Mouse (Mus musculus) limb, embryonic 11.5 days (tissue): Measurements from ENCODE around the gene Dock2. TPM values are rescaled to one million over a fixed set of nuclear protein-coding genes. Genes with fewer than 3 reads are reported as not detected.

Experiments
- ATAC-seq: fragments of 200-750 bp; cut with Nextera tagmentation; 2 replicates; pipeline ENCODE4 v1.8.0; 2017; ENCODE audit warnings: low read depth; ENCODE audit not compliant: insufficient number of reproducible peaks, low FRiP score, low TSS enrichment
- DNase-seq: peaks from one replicate; pipeline ENCODE4 v3.0.0-alpha.2; 2015; ENCODE audit warnings: low spot score
- H3K27ac ChIP-seq: fragments of 300-500 bp; sonication (generic); replicated peaks from 2 replicates; pipeline ENCODE4 v1.5.1; 2014; ENCODE audit warnings: low read depth, mild to moderate bottlenecking, low read length
- H3K27me3 ChIP-seq: fragments of 300-500 bp; sonication (generic); 2 replicates; pipeline ENCODE4 v1.6.1; 2014; ENCODE audit warnings: mild to moderate bottlenecking, low read length, mixed read lengths; ENCODE audit not compliant: control insufficient read depth, insufficient read depth
- H3K36me3 ChIP-seq: fragments of 300-500 bp; sonication (generic); 2 replicates; pipeline ENCODE4 v1.6.1; 2014; ENCODE audit warnings: mild to moderate bottlenecking, low read length, moderate library complexity, mixed read lengths; ENCODE audit not compliant: control insufficient read depth, insufficient read depth
- H3K4me1 ChIP-seq: fragments of 300-500 bp; sonication (generic); 2 replicates; pipeline ENCODE4 v1.6.1; 2014; ENCODE audit warnings: low read length, mixed read lengths; ENCODE audit not compliant: control insufficient read depth, insufficient read depth
- H3K4me2 ChIP-seq: fragments of 300-500 bp; sonication (generic); 2 replicates; pipeline ENCODE4 v1.6.1; 2014; ENCODE audit warnings: low read depth, mild to moderate bottlenecking, moderate library complexity; ENCODE audit not compliant: severe bottlenecking
- H3K4me3 ChIP-seq: fragments of 300-500 bp; sonication (generic); 2 replicates; pipeline ENCODE4 v1.5.1; 2014; ENCODE audit warnings: low read depth, low read length
- H3K9ac ChIP-seq: fragments of 300-500 bp; sonication (generic); 2 replicates; pipeline ENCODE4 v1.6.1; 2014; ENCODE audit warnings: mild to moderate bottlenecking, low read length
- H3K9me3 ChIP-seq: fragments of 300-500 bp; sonication (generic); 2 replicates; pipeline ENCODE4 v1.6.1; 2016; ENCODE audit warnings: low read length; ENCODE audit not compliant: control insufficient read depth
- WGBS: fragments of 180-500 bp; shearing (Covaris S2); extraction: QIAGEN DNeasy Blood & Tissue Kit; methylation state at CpG from one replicate; pipeline ENCODE4 v1.1.7; 2014; 5-methylcytosine and 5-hydroxymethylcytosine counted together
- polyA plus RNA-seq: library from polyadenylated mRNA; unstranded; fragments of >200 nt; fragmentation: Nextera tagmentation; extraction: Ambion mirVana; gene quantifications from 2 replicates; pipeline ENCODE4 v1.2.1, GENCODE M21; 2014

The Dock2 gene
- polyA plus RNA-seq, 1 experiment from 2014 or later, result 0.25 TPM

GRCm38 (mm10) chr11:34796097-34796496, 12.4 kb upstream of the Dock2 start:
- DNase-seq, result no peak
- H3K4me3 ChIP-seq, result no peak overlapping the region
- H3K9me3 ChIP-seq, result no peaks in the 10 kb centered on the region
- H3K4me1 ChIP-seq, result no peaks in the 10 kb centered on the region
- H3K4me2 ChIP-seq, result no peak overlapping the region
- no peaks in the 10 kb centered on the region for H3K36me3 ChIP-seq
- H3K27ac ChIP-seq, result no peak overlapping the region
- WGBS, result 33% methylated on average over 4 of the region's 4 CpGs
- no peak overlapping the region for H3K9ac ChIP-seq
- H3K27me3 ChIP-seq, result no peaks in the 10 kb centered on the region
- no peak for ATAC-seq

DNA sequence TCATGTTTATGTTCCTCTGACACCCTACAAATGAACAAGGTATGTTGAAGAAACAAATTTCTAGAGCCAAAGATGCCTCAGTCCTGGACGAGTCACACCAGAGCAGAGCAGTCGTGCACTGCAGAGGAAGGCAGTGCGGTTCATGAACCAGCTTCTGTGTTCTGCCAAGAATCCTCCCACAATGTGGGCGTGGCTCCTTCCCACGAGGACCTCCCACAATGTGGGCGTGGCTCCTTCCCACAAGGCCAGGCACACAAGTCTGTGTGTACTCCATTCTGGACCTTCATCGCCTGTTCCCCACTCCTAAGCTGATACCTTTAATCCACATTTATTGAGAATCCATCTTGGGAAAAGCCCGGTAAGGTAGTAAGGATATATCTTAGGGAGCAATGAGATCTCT, 8.2 kb upstream of the Dock2 start:
- H3K4me1 ChIP-seq, result no peaks in the 10 kb centered on the region
- H3K27ac ChIP-seq, result no peak overlapping the region
- 69% methylated on average over 8 of the region's 8 CpGs for WGBS
- no peaks in the 10 kb centered on the region for H3K36me3 ChIP-seq
- H3K4me3 ChIP-seq, result no peak overlapping the region
- H3K4me2 ChIP-seq, result no peak overlapping the region
- H3K27me3 ChIP-seq, result no peaks in the 10 kb centered on the region
- no peak for ATAC-seq
- no peak for DNase-seq
- H3K9me3 ChIP-seq, result no peaks in the 10 kb centered on the region
- H3K9ac ChIP-seq, result no peak overlapping the region

GRCm38 (mm10) chr11:34784864-34785263, 1.2 kb upstream of the Dock2 start:
- H3K9me3 ChIP-seq, result no peaks in the 10 kb centered on the region
- H3K27me3 ChIP-seq, result no peaks in the 10 kb centered on the region
- no peak overlapping the region for H3K9ac ChIP-seq
- DNase-seq (no peak), ATAC-seq (no peak; the same call in 1 of the 2 replicates)
- no peak overlapping the region for H3K4me2 ChIP-seq
- H3K27ac ChIP-seq, result no peak overlapping the region
- H3K4me1 ChIP-seq, result no peaks in the 10 kb centered on the region
- H3K4me3 ChIP-seq, result no peak overlapping the region
- no peaks in the 10 kb centered on the region for H3K36me3 ChIP-seq

DNA sequence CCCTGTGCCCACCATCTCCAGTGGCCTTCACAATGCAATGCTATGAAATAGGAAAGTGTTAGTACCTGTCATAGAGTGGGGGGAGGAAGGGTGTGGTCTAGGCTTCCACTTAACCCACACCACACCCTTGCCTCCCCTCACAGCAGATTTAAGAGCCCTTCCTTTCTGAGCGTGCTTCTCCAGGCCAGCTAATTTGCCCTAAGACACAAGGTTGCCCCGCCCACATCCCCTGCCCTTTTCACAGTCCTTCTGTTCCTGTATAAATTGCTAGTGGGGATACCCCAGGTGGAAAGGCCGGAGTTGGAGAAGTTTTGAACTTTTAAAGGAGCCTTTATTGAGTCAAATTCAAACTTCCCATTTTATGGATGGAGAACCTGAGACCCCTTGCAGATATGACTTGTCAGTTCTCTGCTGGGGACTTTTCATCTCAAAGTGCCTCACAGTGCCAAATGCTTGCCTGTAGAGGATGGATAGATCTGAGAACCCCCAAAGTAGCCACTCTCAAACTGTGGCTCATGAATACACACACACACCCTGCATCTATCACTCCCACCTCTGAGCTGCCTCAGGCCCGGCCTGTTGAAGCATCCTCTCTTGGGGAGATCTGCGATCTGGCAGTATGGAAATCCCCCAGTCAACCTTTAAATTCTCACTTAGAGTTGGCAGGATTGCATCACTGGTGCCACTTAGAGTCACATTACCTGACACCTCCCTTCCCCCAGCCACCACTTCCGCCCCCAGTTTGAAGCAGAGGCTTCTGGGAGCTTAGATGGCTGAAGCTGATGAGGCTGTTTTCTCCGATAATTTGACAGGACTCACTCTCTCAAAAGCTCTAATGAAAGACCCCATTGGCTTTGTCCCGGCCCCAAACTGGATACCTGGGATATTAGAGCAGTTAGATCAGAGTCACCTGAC, 919 bp downstream of the Dock2 start:
- ATAC-seq, result no peak
- Histone ChIP-seq H3K9ac (no peak overlapping the region), H3K4me3 (no peak overlapping the region), H3K4me1 (no peaks in the 10 kb centered on the region), H3K27ac (no peak overlapping the region), H3K36me3 (no peaks in the 10 kb centered on the region), H3K4me2 (no peak overlapping the region), H3K9me3 (no peaks in the 10 kb centered on the region), H3K27me3 (no peaks in the 10 kb centered on the region)
- no peak for DNase-seq
- WGBS, result 71% methylated on average over 8 of the region's 8 CpGs

- Histone ChIP-seq H3K36me3 (no peaks in the 10 kb centered on the region), H3K27me3 (no peaks in the 10 kb centered on the region), H3K9me3 (no peaks in the 10 kb centered on the region), H3K9ac (no peak overlapping the region), H3K4me3 (no peak overlapping the region), H3K27ac (no peak overlapping the region), H3K4me2 (no peak overlapping the region), H3K4me1 (no peaks in the 10 kb centered on the region)
- ATAC-seq, result no peak
- no peak for DNase-seq
- 83% methylated on average over 2 of the region's 2 CpGs for WGBS
These were observed 2.9 kb downstream of the Dock2 start for GRCm38 (mm10) chr11:34780786-34781185.

GRCm38 (mm10) chr11:34779966-34780365, 3.7 kb downstream of the Dock2 start:
- DNase-seq, result no peak
- Histone ChIP-seq H3K4me3 (no peak overlapping the region), H3K4me2 (no peak overlapping the region), H3K27ac (no peak overlapping the region), H3K27me3 (no peaks in the 10 kb centered on the region), H3K36me3 (no peaks in the 10 kb centered on the region), H3K9me3 (no peaks in the 10 kb centered on the region), H3K9ac (no peak overlapping the region), H3K4me1 (no peaks in the 10 kb centered on the region)
- ATAC-seq, result no peak
- WGBS, result 88% methylated on average over 4 of the region's 4 CpGs

- no peak overlapping the region for H3K27ac ChIP-seq
- H3K9ac ChIP-seq, result no peak overlapping the region
- H3K4me3 ChIP-seq, result no peak overlapping the region
- ATAC-seq (no peak), DNase-seq (no peak)
- 82% methylated on average over 3 of the region's 3 CpGs for WGBS
- H3K27me3 ChIP-seq, result no peaks in the 10 kb centered on the region
- no peaks in the 10 kb centered on the region for H3K36me3 ChIP-seq
- H3K9me3 ChIP-seq, result no peaks in the 10 kb centered on the region
- no peaks in the 10 kb centered on the region for H3K4me1 ChIP-seq
- no peak overlapping the region for H3K4me2 ChIP-seq
These were observed 5.3 kb downstream of the Dock2 start for GRCm38 (mm10) chr11:34778351-34778750.

DNA sequence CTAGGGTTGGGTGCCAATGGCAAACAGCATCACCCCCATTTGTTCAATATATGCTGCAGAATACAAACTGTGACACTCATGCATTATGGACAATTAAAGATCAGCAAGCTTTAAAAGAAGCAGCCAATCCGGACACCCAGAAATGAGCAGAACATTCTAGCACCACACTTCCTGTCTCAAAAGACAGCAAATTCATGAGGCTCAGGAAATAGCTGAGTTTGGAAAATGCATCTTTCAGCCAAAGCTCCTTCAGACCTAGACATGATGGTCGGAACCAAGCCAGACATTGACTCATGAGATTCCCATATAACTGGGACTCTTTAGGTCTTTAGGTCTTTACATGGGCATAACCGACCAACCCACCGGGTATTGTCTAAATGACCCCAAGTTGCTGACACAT, 6.2 kb downstream of the Dock2 start:
- Histone ChIP-seq H3K4me3 (no peak overlapping the region), H3K4me2 (no peak overlapping the region), H3K36me3 (no peaks in the 10 kb centered on the region), H3K27ac (no peak overlapping the region), H3K9ac (no peak overlapping the region), H3K9me3 (no peaks in the 10 kb centered on the region), H3K4me1 (no peaks in the 10 kb centered on the region), H3K27me3 (no peaks in the 10 kb centered on the region)
- no peak for DNase-seq
- 88% methylated on average over 4 of the region's 4 CpGs for WGBS
- no peak for ATAC-seq

GRCm38 (mm10) chr11:34776054-34776453, 7.6 kb downstream of the Dock2 start:
- H3K4me1 ChIP-seq, result no peaks in the 10 kb centered on the region
- no peaks in the 10 kb centered on the region for H3K36me3 ChIP-seq
- WGBS, result 69% methylated on average over 2 of the region's 2 CpGs
- no peak overlapping the region for H3K4me3 ChIP-seq
- DNase-seq (no peak), ATAC-seq (no peak)
- H3K27me3 ChIP-seq, result no peaks in the 10 kb centered on the region
- H3K27ac ChIP-seq, result no peak overlapping the region
- no peaks in the 10 kb centered on the region for H3K9me3 ChIP-seq
- H3K4me2 ChIP-seq, result no peak overlapping the region
- no peak overlapping the region for H3K9ac ChIP-seq
